Mouse (Mus musculus) heart, adult 11 months (tissue): ENCODE measurements around the gene Ssu2.

Source experiments
- DNase-seq: peaks from one replicate; pipeline ENCODE4 v3.0.0; 2022

The Ssu2 gene

DNA sequence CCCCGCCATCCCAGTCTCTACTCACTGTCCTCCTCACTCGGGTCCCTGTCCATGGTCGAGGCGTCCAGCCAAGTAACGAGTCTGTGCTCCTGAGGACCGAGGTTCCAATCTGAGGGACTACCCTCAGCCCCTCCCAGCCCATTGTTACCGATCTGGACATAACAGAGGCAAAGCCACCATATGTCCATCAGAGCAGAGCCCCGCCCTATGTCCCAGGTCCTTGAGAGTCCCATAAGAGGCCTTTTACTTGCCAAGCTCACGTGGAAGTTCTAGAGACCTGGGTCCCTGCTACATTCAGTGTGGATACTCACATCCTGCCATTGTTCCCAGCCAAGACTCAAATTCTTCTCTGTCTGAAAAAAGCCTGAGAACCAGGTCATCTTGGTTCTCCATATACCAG lies at the start of gene Ssu2:
Gene Ssu2, minus strand, starts transcription at position 77 of the 400 bp plus-strand sequence.
- DNase-seq: peak; percentile 98

DNA sequence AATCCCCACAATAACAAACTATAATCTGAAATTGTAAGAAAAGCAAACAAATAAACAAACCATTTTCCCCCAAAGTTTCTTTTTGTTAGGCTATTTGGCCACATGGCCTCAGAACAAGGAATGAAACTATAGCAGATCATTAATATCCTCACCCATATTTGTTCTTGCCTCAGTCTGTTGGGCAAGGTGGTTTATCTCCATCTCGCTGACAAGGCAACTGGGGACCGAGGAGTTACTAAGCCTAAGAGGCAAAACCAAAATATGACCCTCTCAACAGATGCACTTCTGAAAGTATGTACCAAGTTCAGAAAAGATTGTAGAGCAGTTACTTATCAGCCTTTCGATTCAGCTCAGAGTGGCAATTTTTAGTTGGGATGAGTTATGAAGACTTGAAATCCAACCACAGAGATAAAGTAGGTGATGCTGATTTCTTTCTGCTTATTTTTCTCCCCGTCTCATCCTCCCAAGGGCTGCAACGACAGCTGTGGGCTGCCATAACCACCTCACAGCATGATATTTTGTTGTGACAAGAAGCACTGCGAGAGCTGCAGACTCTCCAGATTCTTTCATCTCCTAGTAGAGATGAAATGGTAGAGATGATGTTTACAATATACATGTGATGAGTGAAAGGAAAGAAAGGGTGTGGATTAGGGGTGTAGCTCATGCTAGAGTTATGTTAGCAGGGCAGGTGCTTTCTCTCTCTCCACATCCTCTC lies 38.4 kb upstream of the Ssu2 start:
- peak; percentile 21 for DNase-seq

DNA sequence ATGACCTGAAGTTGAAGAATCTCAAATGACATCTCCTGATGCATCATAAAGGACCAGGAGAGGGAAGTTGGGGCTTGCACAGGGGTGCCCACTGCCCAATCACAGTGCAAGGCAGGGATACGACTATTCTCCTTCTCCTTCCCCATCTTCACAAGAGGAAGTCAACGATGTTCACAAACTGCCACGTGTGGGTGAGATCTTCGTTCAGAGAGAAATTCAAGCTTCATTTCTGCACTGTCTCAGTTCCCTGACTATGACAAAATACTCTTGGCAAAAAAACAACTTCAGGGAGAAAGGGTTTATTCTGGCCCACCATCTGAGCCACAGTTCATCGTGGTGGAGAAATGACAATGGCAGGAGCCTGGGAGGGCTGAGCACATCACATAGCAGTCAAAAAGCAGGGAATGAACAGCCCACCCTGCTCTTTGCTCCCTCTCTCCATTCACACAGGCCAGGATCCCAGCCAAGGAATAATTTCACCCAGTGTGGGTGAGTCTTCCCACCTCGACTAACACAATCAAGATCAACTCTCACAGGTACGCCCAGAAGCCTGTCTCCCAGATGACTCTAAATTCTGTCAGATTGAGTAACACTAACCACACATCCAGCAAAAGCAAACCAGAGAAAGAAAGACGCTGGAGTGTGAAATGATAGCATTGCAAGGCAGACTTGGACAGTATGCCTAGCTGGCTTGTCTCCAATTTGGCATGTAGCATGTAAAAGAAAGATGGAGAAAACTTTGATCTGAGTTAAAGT lies 36.1 kb upstream of the Ssu2 start:
- peak; percentile 81 for DNase-seq

DNA sequence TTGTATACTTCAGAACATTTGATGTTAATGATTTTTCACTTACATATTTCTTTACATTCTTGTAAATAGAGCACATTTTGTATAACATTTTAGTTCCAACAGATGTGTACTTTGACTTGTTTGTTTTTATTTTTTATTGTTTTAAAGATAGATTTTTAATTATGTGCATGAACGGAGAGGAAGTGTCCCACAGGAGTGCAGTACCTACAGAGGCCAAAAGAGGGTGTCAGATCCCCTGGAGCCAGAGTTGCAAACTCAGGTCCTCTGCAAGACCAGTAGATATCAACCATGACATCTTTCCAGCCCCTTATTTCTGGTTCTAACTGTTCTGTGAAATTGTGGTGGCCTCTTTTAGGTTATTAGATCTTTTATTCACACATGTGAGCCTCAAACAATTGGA lies 33.1 kb upstream of the Ssu2 start:
- DNase-seq: peak; percentile 40

DNA sequence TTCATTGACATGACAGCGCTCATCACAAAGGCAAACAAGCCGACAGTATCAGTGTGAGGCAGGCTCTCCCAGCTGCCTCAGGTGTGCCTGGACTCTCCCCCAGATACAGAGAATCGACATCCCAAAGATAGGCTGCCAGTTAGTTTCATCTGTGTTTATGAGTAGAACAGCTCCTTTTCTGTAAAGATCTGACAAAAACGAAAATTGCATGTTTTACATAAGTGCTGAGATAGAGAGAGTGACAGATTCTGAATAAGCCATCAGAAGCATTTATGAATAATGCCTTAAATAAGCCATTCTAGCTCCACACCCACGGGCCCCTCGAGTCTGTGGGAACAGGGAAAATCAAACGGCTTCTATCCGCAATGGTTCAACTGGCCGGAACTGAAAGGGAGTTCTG lies 31.5 kb upstream of the Ssu2 start:
- DNase-seq: peak; percentile 48

DNA sequence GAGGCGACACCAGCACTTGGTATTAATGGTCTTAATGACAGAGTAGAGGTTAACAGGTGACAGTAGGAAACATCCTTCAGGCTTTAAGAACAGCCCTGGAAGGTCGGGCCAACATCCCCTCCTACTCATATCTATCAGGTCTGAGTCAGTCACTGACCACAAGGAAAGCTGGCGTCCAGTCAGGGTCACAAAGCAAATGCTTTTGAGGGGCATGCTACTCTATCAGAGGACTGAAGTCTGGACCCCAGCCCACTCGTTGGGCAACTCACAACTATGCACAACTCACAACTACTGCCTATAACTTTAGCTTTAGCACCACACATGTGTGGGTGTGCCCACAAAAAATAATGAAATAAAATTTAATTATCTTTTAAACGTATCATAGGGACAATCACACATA lies 16.3 kb upstream of the Ssu2 start:
- DNase-seq: peak; percentile 60

DNA sequence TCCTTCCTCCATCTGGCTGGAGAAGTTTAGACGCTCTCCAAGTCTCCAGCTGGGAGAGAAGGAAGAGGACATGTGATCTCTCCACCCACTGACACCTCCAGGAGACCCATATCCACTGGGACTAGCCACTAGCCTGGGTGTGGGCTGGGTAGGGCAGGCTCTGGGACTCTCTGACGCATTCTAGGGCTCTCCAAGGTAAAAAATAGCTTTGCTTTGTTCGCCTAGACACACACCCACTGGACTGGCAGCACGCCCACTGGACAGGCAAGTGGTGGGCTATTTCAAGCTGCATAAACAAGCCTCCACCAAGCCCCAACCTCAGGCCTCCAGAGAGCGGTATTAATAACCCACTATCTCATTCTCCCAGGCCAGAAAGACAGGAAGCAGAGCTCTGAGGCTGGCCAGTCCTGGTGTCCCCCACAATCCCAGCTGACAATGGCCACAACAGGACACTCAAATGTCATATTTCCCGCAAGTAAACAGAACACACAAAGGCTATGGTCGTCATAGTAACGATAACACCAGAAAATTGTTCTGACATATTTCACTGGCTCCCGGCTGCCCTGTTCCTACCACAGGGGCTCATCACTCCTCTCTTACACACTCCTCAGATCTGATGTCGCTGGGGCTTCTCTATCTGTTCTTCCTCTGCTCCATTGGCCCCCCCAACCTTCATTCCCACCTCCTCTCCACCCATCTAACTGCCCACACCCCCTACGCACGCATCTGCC lies 14.3 kb upstream of the Ssu2 start:
- DNase-seq: peak; percentile 100

DNA sequence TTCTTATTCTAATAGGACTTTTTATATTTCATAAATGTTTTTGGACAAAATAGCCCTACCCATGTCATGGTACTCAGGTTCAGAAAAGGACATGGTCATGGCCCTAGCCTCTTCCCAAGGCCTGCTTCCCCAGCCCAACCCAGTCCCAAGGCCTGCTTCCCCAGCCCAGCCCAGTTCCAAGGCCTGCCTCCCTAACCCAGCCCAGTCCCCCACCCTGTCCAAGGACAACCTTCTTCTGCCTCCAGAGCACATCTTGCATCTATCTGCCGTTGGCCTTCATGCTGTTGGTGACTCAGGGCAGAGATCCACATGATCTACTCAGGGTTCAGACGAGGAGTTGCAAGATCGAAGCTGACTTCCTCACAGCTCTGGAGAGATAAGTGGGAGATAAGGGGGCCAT lies 9.5 kb upstream of the Ssu2 start:
- peak; percentile 88 for DNase-seq

DNA sequence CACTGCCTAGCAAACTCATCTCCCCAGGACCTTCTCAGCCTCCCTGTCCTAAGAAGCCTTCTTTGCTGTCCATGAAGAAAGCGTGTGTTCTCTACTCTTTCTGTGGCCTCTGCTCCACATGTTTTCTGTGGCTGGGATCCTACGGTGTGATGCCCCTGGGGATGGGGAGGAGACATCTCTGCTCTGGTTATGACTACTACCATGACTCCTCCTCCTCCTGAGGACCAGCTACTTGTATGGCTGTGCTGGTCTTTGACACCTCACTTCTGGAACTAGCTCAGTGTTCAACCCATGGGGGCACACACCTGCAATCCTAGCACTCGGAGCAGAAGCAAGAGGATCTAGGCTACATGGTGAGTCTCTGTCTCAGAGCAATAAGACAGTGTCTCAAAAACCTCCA lies 8.5 kb upstream of the Ssu2 start:
- peak; percentile 76 for DNase-seq

DNA sequence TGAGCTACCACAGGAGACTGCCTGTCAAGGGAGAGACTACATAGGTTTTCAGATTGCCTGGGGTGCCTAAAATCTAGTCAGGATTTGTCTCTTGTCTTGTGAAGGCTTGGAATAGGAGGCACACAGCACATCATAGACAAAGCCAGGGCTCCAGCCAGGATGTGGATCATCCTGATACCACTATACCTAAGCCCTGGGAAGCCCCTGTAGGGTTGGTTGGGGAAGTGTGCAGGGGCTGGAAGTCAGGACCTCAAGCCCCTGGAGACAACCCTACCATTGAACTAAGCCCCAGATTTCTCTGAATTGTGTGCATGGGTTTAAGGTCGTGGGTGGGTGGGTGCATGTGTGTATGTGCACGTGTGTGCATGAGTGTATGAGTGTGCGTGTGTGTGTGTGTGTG lies 562 bp upstream of the Ssu2 start:
- peak; percentile 83 for DNase-seq

DNA sequence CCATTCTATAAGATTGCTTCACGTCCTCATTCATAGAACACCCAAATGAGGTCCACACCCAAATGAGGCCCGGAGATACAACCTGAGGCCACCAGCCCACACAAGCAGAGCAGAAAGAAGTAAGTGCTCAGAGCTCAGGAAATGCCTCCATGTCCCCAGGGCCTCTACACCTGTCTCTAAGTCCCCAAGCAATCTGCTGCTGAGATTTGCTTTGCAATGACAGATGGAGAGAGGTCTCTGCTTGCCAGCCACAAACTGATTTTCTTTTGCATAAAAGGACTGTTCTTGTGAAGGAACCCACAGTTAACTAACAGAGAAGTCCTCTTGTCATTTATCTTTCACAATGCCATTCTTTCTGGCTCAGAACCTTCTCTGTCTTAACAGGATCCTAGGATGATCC lies 1.6 kb downstream of the Ssu2 start:
- no peak for DNase-seq

DNA sequence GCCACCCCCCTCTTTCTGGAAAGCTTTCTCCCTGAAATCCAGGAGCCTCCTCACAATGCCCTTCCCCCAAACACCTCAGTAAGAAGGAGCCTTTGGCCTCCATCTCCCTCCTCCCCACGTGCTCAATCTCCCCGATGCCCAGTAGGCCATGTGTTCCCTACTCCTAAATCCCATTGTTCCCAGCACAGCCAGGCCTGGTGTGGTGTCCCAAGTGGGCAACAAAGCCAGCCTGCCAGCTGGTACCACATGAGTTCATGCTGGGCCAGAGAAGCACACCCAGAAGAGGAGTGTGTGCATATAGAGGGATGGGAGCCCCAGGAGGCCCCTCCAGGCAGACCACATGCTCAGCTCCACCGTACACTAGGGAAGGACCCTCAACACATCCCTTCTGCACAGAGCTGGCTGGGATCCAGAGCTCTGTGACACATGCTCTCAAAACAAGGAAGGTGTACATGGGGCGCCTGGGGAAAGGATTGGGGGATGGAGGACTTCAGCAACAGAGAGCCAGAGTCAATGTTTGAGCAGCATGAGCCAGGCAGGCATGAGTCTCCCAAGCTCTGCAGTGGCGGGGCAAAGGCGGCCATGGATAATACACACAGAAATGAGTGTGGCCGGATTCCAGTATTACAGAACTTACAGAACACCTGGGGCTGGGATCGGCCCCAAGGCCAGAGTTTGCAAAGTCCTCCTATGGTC lies 4.7 kb downstream of the Ssu2 start:
- DNase-seq: no peak

DNA sequence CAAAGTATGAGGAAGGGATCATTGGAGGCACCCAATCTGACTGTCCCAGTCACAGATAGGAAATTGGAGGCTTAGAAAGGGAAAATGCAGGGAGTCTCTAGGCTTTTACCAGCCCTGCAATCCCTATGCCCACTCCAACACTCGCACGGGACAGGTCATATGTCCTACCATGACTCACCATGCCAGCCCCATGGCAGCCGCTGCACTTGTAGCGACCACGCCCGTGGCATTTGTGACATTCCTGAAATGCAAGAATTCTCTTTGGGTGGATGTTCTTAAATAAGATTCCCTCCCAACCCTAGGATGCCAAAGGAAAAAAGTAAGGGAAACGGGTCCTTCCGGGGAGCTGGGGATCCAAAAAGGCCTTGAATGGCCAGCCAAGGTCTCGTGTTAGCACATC lies 8.8 kb downstream of the Ssu2 start:
- no peak for DNase-seq

DNA sequence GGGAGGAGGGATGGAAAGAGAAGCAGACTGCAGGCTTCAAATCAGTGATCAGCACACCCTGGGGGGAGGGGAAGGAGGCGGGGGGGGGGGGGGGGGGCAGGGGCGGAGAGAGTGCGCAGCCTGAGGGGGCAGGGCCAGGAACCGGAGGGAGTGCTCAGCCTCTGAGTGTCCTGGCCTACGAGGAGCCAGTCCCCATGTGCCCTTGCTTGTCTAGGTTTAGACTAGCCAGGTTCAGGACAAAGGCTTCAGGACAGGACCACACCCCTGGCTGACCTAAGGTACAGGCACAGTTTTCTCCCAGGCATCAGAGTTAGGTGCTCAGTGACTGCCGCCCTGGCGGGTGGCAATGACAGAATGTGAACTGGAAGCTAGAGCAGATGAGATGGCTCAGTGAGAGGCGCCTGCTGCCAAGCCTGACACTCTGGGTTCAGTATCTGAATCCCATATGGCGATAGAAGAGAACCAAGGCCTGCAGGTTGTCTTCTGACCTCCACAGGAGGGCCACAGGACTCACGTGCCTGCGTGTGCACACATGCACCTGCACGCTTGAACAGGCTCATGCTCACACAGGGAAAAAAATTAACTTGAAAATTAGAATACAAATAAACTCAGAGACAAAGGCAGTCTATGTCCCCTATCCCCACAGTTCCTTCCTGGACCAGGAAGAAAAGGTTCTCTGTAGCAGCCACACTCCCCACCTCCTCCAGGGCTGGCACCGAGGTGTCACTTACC lies 12.0 kb downstream of the Ssu2 start:
- DNase-seq: no peak

DNA sequence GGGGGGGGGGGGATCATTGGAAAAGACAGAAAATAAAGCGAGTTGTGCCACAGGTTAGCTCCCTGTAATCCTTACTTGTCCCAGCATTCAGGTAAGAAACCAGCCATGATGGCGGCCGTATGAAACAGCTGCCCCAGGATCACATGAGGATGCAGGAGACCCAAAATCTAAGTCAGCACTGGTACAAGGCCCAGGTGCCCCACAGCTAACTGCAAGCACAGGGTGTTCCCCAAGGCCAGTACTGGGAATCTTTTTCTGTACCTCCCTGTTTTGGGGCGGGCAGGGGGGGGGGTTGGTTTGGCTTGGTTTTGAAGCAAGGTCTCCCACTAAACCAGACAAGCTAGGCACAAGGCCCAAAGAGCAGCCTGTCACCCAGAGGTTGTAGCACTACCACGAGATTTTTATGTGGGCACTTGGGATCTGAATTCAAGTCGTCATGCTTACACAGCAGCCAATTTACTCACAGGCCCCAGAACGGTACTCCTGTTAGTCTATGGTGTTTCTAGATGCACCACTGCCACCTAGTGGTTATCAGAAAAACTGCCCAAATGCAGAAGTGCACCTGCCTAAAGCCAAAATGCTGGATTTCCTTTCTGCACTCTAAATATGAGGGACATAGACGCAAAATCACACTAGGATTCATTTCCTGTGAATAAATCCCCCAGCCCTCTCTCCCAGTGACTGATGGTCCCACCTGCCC lies 13.8 kb downstream of the Ssu2 start:
- DNase-seq: no peak

DNA sequence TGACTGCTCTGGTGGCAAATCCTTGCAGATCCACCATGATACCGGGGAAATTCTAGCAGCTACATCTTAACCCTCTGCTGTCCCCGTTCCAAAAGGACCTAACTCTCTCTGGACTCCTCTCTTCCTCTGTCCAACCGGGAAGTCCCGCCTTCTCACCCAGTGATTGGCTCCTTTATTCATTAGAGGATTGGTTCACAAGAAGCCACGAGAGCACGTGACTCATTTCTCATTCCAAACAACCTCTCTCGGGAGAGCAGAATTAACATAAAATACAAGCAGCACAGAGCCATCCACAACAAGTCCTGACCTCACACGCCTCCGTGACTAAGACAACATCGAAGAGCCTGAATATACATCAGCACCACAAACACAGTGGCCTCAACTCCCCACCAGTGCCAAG lies 22.5 kb downstream of the Ssu2 start:
- DNase-seq: peak; percentile 93

DNA sequence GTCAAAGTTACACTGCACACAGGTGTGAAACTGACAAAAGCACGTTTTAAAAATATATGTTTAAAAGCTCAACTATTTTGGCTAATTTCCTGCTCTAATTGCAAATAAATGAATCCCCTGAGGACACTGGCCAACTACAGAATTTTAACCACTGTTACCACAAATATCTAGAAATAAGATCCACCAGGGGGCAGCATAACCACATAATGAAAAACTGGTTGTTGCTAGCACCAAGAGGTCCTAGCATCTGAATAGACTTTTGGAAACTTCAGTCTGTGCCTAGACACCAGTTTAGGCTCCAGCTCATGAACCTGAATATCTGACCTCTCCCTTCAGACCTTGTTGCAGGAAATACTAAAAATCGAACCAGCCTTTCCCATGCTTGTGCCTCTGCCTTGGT lies 23.2 kb downstream of the Ssu2 start:
- DNase-seq: no peak

DNA sequence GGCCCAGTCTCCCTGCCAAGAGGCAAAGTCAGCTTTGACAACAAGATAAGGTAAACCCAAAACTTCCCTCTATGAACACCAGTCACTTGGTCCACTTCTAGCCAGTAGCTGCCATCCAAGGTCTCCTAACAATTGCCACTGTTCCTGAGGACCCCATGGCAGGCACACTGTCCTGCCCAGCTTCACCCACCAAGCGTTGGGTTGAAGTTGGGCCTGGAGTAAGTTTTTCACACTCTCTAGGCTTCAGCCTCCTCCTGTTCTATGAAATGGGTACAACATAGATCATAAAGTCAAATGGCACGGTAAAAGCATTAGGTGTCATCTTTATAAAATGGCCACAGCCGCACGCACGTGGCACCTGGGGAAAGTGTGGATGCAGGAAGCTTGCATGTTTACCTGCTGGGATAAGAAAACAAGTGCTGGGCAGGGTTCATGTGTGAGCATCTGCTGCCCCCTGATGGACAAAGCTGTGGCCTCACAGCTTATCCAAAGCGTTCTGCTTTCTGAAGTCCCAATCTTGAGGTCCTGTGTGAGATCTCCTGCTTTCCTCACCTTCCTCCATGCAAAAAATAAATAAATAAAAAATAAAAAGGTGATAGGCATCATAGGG lies 25.4 kb downstream of the Ssu2 start:
- DNase-seq: no peak

DNA sequence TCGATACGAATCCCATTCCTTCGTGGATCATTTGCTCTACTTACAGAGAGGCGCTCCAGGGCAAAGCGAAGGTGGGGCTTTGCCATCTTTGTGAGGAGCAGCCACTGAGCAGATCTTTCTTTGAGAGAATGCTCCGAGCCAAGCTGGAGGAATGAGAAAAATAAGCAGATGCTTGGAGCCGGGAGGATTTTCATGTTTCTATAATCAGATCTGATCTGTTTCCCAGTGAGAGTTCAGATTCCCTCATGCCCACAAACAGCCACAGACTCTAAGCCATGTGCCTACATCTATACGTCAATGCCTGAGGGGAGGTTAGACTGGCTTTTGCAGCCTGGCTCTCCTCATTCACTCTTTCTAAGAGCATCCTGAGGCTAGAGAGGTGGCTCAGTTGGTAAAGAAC lies 27.1 kb downstream of the Ssu2 start:
- peak; percentile 81 for DNase-seq

DNA sequence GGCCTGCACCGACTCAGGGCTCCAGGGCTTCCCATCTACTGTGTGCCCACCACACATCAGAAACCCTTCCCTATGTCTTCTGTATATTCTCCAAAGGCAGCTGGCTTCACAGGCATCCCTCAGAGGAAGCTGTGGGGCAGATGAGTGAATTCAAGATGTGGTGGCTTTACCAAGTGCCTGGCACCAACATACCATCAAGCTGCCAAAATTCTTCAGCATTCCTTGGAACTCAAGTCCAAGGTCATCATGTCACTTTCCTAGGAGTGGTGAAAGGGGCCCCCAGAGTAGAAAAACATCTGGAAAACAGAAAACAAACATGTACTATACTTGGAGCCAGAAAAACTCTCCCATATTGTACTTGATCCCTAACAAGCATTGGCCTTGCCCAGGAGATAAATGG lies 28.5 kb downstream of the Ssu2 start:
- DNase-seq: peak; percentile 66

DNA sequence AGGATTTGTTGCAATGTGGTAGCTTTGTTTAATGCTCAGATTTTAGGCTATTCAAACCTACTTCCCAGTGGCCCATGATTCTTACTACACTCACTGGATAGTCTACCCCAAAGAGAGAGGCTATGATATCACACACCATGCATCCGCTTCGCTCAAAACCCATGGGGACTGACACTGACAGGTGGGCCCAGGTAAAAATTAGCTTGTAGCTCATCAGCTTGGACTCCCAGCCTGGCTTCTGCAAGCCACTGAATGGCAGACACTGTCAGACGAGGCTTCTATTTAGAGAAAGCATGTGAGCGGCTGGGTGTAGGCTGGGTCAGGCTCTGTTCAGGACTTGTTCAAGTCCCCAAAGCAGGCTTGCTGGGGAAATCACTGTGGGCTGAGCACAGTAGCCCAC lies 37.4 kb downstream of the Ssu2 start:
- DNase-seq: peak; percentile 87

DNA sequence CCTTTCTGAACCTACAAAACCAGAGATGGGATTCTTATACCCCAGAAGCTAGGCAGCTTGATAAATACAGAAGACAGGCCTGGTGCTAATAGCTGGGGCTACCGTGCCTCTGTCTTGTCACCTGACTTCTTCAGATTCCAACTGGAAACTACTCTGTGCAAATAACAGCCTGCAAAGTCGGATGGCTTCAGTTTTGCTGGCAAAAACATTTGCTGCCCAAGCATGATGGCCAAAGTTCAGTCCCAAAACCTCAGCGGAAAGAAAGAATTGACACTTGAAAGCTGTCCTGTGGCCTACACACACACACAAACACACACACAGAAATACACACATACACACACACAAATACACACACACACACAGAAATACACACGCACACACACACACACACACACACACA lies 48.8 kb downstream of the Ssu2 start:
- DNase-seq: no peak
